Mouse (Mus musculus) ES-Bruce4 (cell line): ENCODE measurements at regions not wholly inside any gene's neighbourhood (a gene's known extent, or its start where the extent isn't known, plus 50 kb on each side); places are given as distances from the start of the nearest gene placed in this dataset.

Experiments
- H3K27ac ChIP-seq: 2 replicates; pipeline ENCODE4 v1.5.1; 2012; ENCODE audit warnings: low read length, inconsistent platforms; ENCODE audit not compliant: insufficient read depth
- H3K27me3 ChIP-seq: 2 replicates; pipeline ENCODE4 v1.6.1; 2012; ENCODE audit warnings: mild to moderate bottlenecking, low read length, inconsistent platforms; ENCODE audit not compliant: control insufficient read depth, poor library complexity, insufficient read depth, severe bottlenecking
- H3K36me3 ChIP-seq: 2 replicates; pipeline ENCODE4 v1.6.1; 2012; ENCODE audit warnings: inconsistent platforms, mild to moderate bottlenecking, low read length, moderate library complexity; ENCODE audit not compliant: control insufficient read depth, poor library complexity, insufficient read depth, severe bottlenecking
- H3K4me1 ChIP-seq: one replicate; pipeline ENCODE4 v1.8.1; 2011; ENCODE audit warnings: low read length; ENCODE audit not compliant: control insufficient read depth, insufficient read depth
- H3K4me3 ChIP-seq: 2 replicates; pipeline ENCODE4 v1.5.1; 2011; ENCODE audit warnings: low read depth, mild to moderate bottlenecking, low read length
- H3K9ac ChIP-seq: 2 replicates; pipeline ENCODE4 v1.6.1; 2012; ENCODE audit warnings: low read depth, mild to moderate bottlenecking, inconsistent platforms; ENCODE audit not compliant: poor library complexity, severe bottlenecking
- H3K9me3 ChIP-seq: replicated peaks from 2 replicates; pipeline ENCODE4 v1.6.1; 2012; ENCODE audit warnings: mild to moderate bottlenecking, low read length, inconsistent platforms; ENCODE audit not compliant: control insufficient read depth, poor library complexity, insufficient read depth, severe bottlenecking
- CTCF ChIP-seq: IDR thresholded peaks from one replicate; pipeline ENCODE4 v1.8.1; 2011; ENCODE audit warnings: low read depth, low read length
- EP300 ChIP-seq: IDR thresholded peaks from 2 replicates; pipeline ENCODE4 v1.6.1; 2011; ENCODE audit warnings: low read depth, low read length; ENCODE audit not compliant: insufficient read depth
- POLR2A ChIP-seq: IDR thresholded peaks from one replicate; pipeline ENCODE4 v1.8.1; 2011; ENCODE audit warnings: low read length; ENCODE audit not compliant: insufficient read depth

DNA sequence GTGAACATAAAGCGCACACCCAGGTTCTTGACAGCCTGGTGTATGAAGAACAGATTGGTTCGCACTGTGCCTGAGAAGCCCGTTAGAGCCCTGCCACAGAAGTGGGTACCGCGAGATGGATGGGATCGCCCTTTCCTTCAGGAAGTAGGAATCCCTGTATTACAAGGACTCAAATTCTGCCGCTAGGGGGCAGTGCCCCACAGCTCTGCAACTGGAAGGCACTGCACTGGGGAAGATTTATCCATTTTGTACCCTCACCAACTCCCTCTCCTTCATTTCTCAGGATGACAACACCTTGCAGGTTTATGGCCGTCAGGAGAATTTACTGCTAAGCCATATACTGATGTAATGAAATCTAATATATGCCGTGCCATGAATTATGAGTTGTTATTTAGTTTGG, 1094.1 kb upstream of the 2610301B20Rik start:
- H3K27ac ChIP-seq: no peak overlapping the region

DNA sequence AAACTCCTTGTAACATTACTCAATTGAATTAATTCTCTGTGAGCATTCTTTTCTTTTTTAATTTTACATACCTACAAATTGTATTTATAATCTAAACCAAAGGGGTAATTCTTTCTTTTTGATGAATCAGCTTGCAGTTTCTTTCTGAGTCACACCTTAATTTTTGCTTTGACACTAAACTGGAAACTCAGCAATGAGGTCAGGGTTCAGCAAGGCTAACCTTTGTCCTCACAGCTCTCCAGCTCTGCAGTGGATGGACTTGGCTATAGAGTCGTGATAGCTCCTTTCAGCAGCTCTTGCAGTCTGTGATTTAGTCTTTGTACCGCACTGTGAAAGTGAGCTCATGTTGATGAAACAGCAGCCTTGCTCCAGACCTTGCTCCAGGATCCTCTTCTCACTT, 1093.0 kb upstream of the 2610301B20Rik start:
- Histone ChIP-seq H3K4me1 (no peaks in the 10 kb centered on the region), H3K4me3 (no peak overlapping the region), H3K27me3 (no peaks in the 10 kb centered on the region), H3K27ac (no peak overlapping the region), H3K36me3 (no peaks in the 10 kb centered on the region), H3K9ac (no peak overlapping the region), H3K9me3 (no peaks in the 10 kb centered on the region)
- no peak for TF ChIP-seq CTCF
- TF ChIP-seq POLR2A: no peak
- TF ChIP-seq EP300: no peak

More for the DNA sequence above, 1094.1 kb upstream of the 2610301B20Rik start:
- Histone ChIP-seq H3K9me3 (no peaks in the 10 kb centered on the region), H3K9ac (no peak overlapping the region), H3K4me1 (no peaks in the 10 kb centered on the region), H3K36me3 (no peaks in the 10 kb centered on the region), H3K4me3 (no peak overlapping the region), H3K27me3 (no peaks in the 10 kb centered on the region)
- TF ChIP-seq CTCF (peak; percentile 90), POLR2A (no peak), EP300 (no peak)

DNA sequence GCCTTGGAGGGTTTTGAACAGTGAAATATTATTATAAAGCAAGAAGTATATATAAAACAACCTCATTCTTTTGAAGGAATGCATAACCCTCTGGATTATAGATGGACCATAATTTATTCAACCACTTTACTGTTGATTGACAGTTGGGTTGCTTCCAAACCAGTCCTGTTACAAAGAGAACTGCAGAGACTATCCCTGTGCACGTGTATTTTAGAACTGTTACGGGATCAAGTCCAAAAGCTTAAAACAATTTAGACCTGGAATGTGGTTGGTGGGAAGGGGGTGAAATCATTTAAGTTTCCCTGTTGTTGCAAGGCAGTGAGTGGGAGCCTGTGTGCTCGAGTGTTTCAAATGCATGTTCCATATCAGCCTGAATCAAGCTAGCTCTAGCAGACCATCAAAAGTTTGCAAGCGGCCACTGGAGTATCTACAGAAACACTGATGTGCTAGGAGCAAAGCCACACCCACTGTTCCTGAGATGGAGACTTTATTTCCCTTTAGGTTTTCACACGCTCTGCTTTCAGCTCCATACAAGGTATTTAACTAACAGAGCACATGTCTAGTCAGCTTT, 1086.4 kb upstream of the 2610301B20Rik start:
- Histone ChIP-seq H3K4me1 (no peaks in the 10 kb centered on the region), H3K27me3 (no peaks in the 10 kb centered on the region), H3K36me3 (no peaks in the 10 kb centered on the region), H3K9me3 (no peaks in the 10 kb centered on the region), H3K9ac (no peak overlapping the region), H3K27ac (no peak overlapping the region), H3K4me3 (no peak overlapping the region)
- TF ChIP-seq POLR2A (no peak), CTCF (no peak), EP300 (no peak)

DNA sequence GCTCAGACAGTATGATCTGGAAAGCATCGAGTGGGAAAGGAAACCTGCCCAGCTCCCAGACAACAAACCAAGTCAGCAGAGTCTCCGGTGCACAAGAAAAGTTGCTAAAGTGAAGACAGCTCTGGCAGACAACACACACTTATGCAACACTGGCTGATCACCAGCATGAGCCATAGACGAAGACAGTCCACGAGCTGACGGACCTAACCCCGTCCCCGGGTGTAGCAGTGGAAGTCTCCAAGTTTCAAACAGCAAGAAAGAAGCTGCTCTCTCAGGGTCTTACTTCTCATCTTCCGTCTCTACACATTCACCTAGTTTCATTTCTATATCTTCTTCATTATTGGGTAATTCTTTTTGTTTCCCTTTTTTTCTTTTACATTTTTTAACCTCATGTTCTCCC, 1083.8 kb upstream of the 2610301B20Rik start:
- no peak overlapping the region for H3K9ac ChIP-seq
- no peaks in the 10 kb centered on the region for H3K4me1 ChIP-seq
- no peaks in the 10 kb centered on the region for H3K9me3 ChIP-seq
- H3K4me3 ChIP-seq: no peak overlapping the region
- TF ChIP-seq EP300: no peak
- TF ChIP-seq POLR2A: no peak
- no peak for TF ChIP-seq CTCF
- H3K27ac ChIP-seq: no peak overlapping the region
- no peaks in the 10 kb centered on the region for H3K36me3 ChIP-seq
- H3K27me3 ChIP-seq: no peaks in the 10 kb centered on the region
